In genomic region chr5:92917755-92918154, GRCm38 (mm10) we compare ENCODE assay signal across 20 mouse cellular contexts.
DNase-seq lines count a peak whose midpoint lies in the region; ATAC-seq and TF ChIP-seq lines count a peak whose summit lies in the region.
"Had no signal": no experiment of that assay in that cellular context is flagged by ENCODE, and none has a peak within 500 bp of the region (broad histone marks: within the 10 kb centered on the region; RNA-seq: fewer than 3 reads in every experiment).

No protein-coding gene starts in this region.

- peak overlapping the region; percentile 30 for H3K27ac ChIP-seq in heart, embryonic 12.5 days (ENCODE audit: poor library complexity, severe bottlenecking)
- H3K27ac ChIP-seq in liver, postnatal 0 days (ENCODE audit: low read depth) = no peak overlapping the region
- no peak overlapping the region for H3K27ac ChIP-seq in liver, embryonic 11.5 days (ENCODE audit: low read depth, low read length)
- peak overlapping the region; percentile 37 for H3K27ac ChIP-seq in embryonic facial prominence, embryonic 10.5 days (replicated peaks)
- peak overlapping the region; percentile 58 for H3K27ac ChIP-seq in limb, embryonic 10.5 days
- H3K27ac ChIP-seq: embryonic facial prominence, embryonic 15.5 days; hindbrain, embryonic 12.5 days; neural tube, embryonic 15.5 days had no signal

- no peaks in the 10 kb centered on the region for H3K27me3 ChIP-seq in heart, embryonic 12.5 days (replicated peaks)
- H3K27me3 ChIP-seq in liver, postnatal 0 days (ENCODE audit: insufficient read depth, low read length) = no peaks in the 10 kb centered on the region
- H3K27me3 ChIP-seq in liver, embryonic 11.5 days (replicated peaks; ENCODE audit: control insufficient read depth, insufficient read depth, low read length) = no peaks in the 10 kb centered on the region
- no peaks in the 10 kb centered on the region for H3K27me3 ChIP-seq in embryonic facial prominence, embryonic 10.5 days (replicated peaks; ENCODE audit: low read depth, poor library complexity, severe bottlenecking)
- no peaks in the 10 kb centered on the region for H3K27me3 ChIP-seq in limb, embryonic 10.5 days (ENCODE audit: low read depth, poor library complexity, severe bottlenecking)
- H3K27me3 ChIP-seq: embryonic facial prominence, embryonic 15.5 days; hindbrain, embryonic 12.5 days; neural tube, embryonic 15.5 days; Patski had no signal

- WGBS in heart, embryonic 12.5 days = 57% methylated on average over 6 of the region's 6 CpGs
- WGBS in liver, postnatal 0 days (ENCODE audit: insufficient replicate concordance) = 53% methylated on average over 6 of the region's 6 CpGs
- 66% methylated on average over 6 of the region's 6 CpGs for WGBS in liver, embryonic 11.5 days
- WGBS in embryonic facial prominence, embryonic 10.5 days = 73% methylated on average over 6 of the region's 6 CpGs
- 74% methylated on average over 6 of the region's 6 CpGs for WGBS in limb, embryonic 10.5 days

- intact Hi-C loops in heart, postnatal 25 days (cut with DNase I) = no loop called here

- no peak overlapping the region for H3K4me3 ChIP-seq in heart, embryonic 12.5 days
- H3K4me3 ChIP-seq in liver, postnatal 0 days (ENCODE audit: low read depth, low read length) = no peak overlapping the region
- H3K4me3 ChIP-seq in liver, embryonic 11.5 days (ENCODE audit: low read depth, low read length) = no peak overlapping the region
- H3K4me3 ChIP-seq in embryonic facial prominence, embryonic 10.5 days = no peak overlapping the region
- no peak overlapping the region for H3K4me3 ChIP-seq in limb, embryonic 10.5 days
- H3K4me3 ChIP-seq: embryonic facial prominence, embryonic 15.5 days; hindbrain, embryonic 12.5 days; neural tube, embryonic 15.5 days had no signal

- TF ChIP-seq CTCF in liver, postnatal 0 days (IDR thresholded peaks at IDR 0.05; ENCODE audit: low read depth) = no peak

- no peak for DNase-seq in heart, postnatal 25 days (ENCODE audit: low spot score)
- no peak for DNase-seq in liver, postnatal 0 days
- no peak for DNase-seq in liver, embryonic 11.5 days (ENCODE audit: low spot score)
- DNase-seq in embryonic facial prominence, embryonic 10.5 days (ENCODE audit: low spot score) = no peak
- DNase-seq in limb, embryonic 10.5 days (ENCODE audit: low spot score) = no peak
- DNase-seq in kidney, postnatal 36 days = no peak
- DNase-seq: adrenal gland, postnatal 36 days; cerebellum, adult 9-10 months; gastrocnemius, postnatal 10 days; kidney, adult 8-10 months; kidney, postnatal 10 days; lung, postnatal 14 days; spleen, adult 18-20 months; thymus, postnatal 14 days had no signal

- no peaks in the 10 kb centered on the region for H3K9me3 ChIP-seq in heart, embryonic 12.5 days (replicated peaks)
- H3K9me3 ChIP-seq in liver, postnatal 0 days (ENCODE audit: low read length) = no peaks in the 10 kb centered on the region
- no peaks in the 10 kb centered on the region for H3K9me3 ChIP-seq in liver, embryonic 11.5 days (ENCODE audit: control insufficient read depth, low read length)
- H3K9me3 ChIP-seq in embryonic facial prominence, embryonic 10.5 days = no peaks in the 10 kb centered on the region
- H3K9me3 ChIP-seq in limb, embryonic 10.5 days (replicated peaks) = no peaks in the 10 kb centered on the region
- H3K9me3 ChIP-seq: embryonic facial prominence, embryonic 15.5 days; hindbrain, embryonic 12.5 days; neural tube, embryonic 15.5 days had no signal

- TF ChIP-seq EP300 in liver, postnatal 0 days (IDR thresholded peaks at IDR 0.05; ENCODE audit: low read depth) = no peak

- ATAC-seq in heart, embryonic 12.5 days (ENCODE audit: insufficient number of reproducible peaks, low FRiP score) = no peak
- peak; percentile 66 for ATAC-seq in liver, postnatal 0 days
- no peak for ATAC-seq in liver, embryonic 11.5 days (replicated peaks; ENCODE audit: low FRiP score)
- ATAC-seq: Patski had no signal

- H3K4me1 ChIP-seq in heart, embryonic 12.5 days (replicated peaks) = peaks cover 50% of the 10 kb centered on the region
- no peaks in the 10 kb centered on the region for H3K4me1 ChIP-seq in liver, postnatal 0 days (ENCODE audit: insufficient read depth)
- H3K4me1 ChIP-seq in liver, embryonic 11.5 days (replicated peaks; ENCODE audit: control insufficient read depth, insufficient read depth, low read length) = peaks cover 4% of the 10 kb centered on the region; the same call in 1 of the 2 replicates
- peaks cover 45% of the 10 kb centered on the region for H3K4me1 ChIP-seq in embryonic facial prominence, embryonic 10.5 days
- H3K4me1 ChIP-seq in limb, embryonic 10.5 days = peaks cover 35% of the 10 kb centered on the region

- H3K36me3 ChIP-seq in heart, embryonic 12.5 days = peaks cover 31% of the 10 kb centered on the region
- no peaks in the 10 kb centered on the region for H3K36me3 ChIP-seq in liver, postnatal 0 days (replicated peaks; ENCODE audit: insufficient read depth, low read length)
- no peaks in the 10 kb centered on the region for H3K36me3 ChIP-seq in liver, embryonic 11.5 days (ENCODE audit: control insufficient read depth, insufficient read depth, low read length)
- peaks cover 27% of the 10 kb centered on the region for H3K36me3 ChIP-seq in embryonic facial prominence, embryonic 10.5 days (replicated peaks)
- peaks cover 16% of the 10 kb centered on the region for H3K36me3 ChIP-seq in limb, embryonic 10.5 days
- H3K36me3 ChIP-seq: embryonic facial prominence, embryonic 15.5 days; G1E; neural tube, embryonic 15.5 days had no signal

- 0 out of 2 replicates have a peak overlapping the region, but pooled peaks have one; percentile 12 for H3K9ac ChIP-seq in heart, embryonic 12.5 days
- no peak overlapping the region for H3K9ac ChIP-seq in liver, postnatal 0 days (replicated peaks)
- H3K9ac ChIP-seq in liver, embryonic 11.5 days (ENCODE audit: low read depth, low read length) = no peak overlapping the region
- H3K9ac ChIP-seq: embryonic facial prominence, embryonic 15.5 days; hindbrain, embryonic 12.5 days; neural tube, embryonic 15.5 days had no signal

- H3K4me2 ChIP-seq in heart, embryonic 12.5 days = no peak overlapping the region
- H3K4me2 ChIP-seq in liver, postnatal 0 days (ENCODE audit: low read depth, low read length) = no peak overlapping the region
- no peak overlapping the region for H3K4me2 ChIP-seq in liver, embryonic 11.5 days
- H3K4me2 ChIP-seq: embryonic facial prominence, embryonic 15.5 days; hindbrain, embryonic 12.5 days; neural tube, embryonic 15.5 days had no signal

Comparison
In these comparisons a context has a peak if more than half of its experiments do, and no peak if none do; other contexts are left out.
1. H3K27ac ChIP-seq: peak in heart, embryonic 12.5 days (single experiment), embryonic facial prominence, embryonic 10.5 days (single experiment) and limb, embryonic 10.5 days (single experiment); none in liver, postnatal 0 days (single experiment) and liver, embryonic 11.5 days (single experiment).